Mouse (Mus musculus) T-helper 1 cell (primary cell): ENCODE data around the gene Fam76b.

Experiments used
- in situ Hi-C: fragments of 300-600 bp; cut with MboI, MseI; formaldehyde crosslinking; loops from one replicate; pipeline ENCODE4 v1.15.1; 2025; ENCODE audit warnings: high pct_unique_total_duplicates

The Fam76b gene

DNA sequence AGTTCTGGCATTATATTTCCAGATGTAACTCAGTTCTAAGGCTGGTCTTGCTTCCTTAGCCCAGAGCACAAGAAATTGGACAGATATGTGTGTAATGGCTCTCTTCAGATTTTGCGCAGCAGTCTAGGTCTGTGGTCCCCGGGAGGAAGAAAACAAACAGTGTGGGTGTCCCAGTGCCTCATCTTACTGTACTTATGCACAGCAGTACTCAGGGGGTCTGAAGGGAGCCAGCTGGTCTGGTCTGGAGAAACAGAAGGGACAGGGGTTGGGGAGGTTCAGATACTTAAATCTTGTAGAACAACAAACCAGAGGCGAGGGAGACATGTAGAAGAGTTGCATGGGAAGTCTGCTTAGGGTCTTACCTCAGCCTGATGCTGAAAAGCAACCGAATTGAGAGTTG, 29.3 kb downstream of the Fam76b start:
- in situ Hi-C loops = no loop called here

- in situ Hi-C loops = no loop called here
These were observed 40.1 kb downstream of the Fam76b start for GRCm38 (mm10) chr9:13867646-13868045.

DNA sequence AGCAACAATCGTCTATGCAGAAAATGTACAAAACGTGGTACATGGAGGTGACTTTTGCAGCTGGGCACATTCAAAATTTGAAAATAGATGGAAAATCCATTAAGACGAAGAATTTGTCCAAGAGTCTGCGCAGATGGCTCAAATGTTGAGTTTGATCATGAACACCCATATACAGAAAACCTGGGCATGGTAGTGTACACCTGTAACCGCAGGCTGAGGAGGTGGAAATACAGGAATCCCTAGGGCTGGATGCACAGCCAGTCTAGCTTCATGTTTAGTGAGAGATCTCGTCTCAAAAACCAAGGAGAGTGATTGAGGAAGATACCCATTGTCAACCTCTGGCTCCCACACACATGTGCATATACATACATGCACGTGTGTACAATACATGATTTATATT, 44.1 kb downstream of the Fam76b start:
- in situ Hi-C loops = no loop called here

DNA sequence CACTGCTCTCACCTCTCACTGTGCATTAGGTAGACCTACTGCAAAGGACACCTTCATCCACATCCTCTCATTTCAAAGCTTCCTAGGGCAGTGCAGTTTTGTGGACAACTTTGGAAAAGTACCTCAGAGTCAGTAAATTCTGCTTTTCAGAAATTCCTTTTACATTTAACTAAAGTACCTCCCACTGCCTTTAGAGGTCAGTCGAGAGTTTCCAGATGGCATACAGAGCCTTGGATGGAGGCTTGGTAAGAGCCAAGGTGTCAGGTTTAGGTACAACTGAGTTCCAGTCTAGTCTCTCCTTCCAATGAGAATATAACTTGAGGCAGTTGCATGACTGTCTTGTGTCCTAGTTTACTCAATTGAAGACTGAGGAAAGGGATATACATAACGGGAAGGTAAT, 46.8 kb downstream of the Fam76b start:
- in situ Hi-C loops = no loop called here

DNA sequence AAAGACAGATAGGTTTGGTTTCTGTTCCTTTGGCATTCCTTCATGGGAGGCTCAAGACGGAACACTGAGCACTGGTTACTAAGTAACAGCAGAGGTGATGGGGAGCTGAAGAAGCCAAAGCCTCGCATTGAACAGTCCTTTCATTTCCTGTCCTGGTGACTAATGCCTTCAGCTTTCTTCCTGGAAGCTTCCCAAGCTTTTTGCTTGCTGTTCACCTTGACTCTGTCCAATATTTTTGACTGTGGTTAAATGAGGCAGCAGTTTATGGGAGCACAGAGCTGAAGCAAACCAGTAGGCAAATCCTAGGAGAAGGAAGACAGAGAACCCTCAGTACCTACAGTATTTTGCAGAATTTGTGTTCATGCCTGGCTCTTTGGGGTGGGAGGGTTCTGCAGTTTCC, 47.8 kb downstream of the Fam76b start:
- in situ Hi-C loops = no loop called here

GRCm38 (mm10) chr9:13880761-13881160, 53.2 kb downstream of the Fam76b start:
- in situ Hi-C loops = no loop called here

GRCm38 (mm10) chr9:13882478-13882877, 55.0 kb downstream of the Fam76b start:
- in situ Hi-C loops = no loop called here

DNA sequence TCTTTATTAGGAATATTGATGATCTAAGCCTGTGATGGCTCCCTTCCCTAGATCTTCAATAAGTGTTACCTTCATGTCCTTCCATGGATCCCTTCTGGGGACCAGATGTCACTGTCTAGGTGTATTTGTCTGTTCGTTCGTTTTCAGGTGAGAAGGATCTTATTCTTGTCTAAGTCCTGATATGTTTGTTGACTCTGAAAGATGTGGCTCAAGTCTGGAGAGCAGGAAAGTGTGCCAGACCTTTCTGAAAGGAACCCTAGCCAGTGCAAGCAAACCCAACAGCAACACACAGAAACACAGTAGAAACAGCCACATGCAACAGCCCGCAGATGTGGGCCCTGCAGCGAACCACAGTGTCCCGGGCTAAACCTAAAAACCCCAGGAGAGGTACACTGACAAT, 61.5 kb downstream of the Fam76b start:
- in situ Hi-C loops = loop anchor here (5.0 kb wide), 1 partner anchor 458 kb away; no protein-coding TSS in a partner anchor

GRCm38 (mm10) chr9:13889657-13890056, 62.1 kb downstream of the Fam76b start:
- in situ Hi-C loops = loop anchor here (5.0 kb wide), 1 partner anchor 458 kb away; no protein-coding TSS in a partner anchor

DNA sequence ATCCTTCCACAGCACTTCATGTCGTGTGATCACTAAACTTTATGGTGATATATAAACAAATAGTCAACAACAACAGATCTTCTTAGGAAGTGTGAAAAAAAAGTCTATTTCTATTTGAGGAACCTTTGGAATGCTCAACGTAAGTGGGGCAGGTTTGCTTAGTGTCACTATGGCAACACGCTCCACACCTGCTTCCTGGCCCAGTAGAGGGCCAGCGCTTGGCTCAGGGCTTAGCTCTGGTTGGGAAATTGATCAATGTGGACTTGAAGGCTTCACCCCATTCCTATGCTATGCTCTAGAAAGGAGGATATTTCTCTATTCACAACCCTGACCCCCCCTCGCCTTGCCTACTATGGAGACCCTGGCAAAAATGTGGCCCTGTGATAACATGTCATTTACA, 62.7 kb downstream of the Fam76b start:
- in situ Hi-C loops = no loop called here

GRCm38 (mm10) chr9:13891888-13892287, 64.4 kb downstream of the Fam76b start:
- in situ Hi-C loops = no loop called here

GRCm38 (mm10) chr9:13893044-13893443, 65.5 kb downstream of the Fam76b start:
- in situ Hi-C loops = no loop called here

DNA sequence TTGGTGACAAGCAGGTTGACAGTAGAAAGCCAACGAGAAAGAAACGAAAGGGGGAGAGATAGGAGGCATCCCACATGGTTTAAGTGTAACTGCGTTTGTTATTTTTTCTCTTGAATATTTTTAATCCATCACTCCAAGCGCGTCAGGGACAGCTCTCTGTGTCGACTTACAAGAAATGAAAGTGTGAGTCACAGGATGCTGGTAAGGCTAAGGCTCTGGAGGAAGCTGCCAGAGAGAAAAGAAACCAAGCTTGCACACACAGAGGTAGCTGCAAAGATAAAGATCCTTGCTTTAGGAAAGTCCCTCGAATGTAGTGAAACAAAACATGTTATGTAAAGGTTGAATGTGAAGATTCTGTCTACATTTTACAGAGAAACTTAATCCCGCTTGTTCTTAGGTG, 67.0 kb downstream of the Fam76b start:
- in situ Hi-C loops = no loop called here

- in situ Hi-C loops = no loop called here
These were observed 67.4 kb downstream of the Fam76b start for GRCm38 (mm10) chr9:13894936-13895335.

- in situ Hi-C loops = no loop called here
These were observed 68.5 kb downstream of the Fam76b start for GRCm38 (mm10) chr9:13896055-13896454.

- in situ Hi-C loops = no loop called here
These were observed 71.2 kb downstream of the Fam76b start for GRCm38 (mm10) chr9:13898510-13899305.

GRCm38 (mm10) chr9:13902030-13902429, 74.5 kb downstream of the Fam76b start:
- in situ Hi-C loops = no loop called here

DNA sequence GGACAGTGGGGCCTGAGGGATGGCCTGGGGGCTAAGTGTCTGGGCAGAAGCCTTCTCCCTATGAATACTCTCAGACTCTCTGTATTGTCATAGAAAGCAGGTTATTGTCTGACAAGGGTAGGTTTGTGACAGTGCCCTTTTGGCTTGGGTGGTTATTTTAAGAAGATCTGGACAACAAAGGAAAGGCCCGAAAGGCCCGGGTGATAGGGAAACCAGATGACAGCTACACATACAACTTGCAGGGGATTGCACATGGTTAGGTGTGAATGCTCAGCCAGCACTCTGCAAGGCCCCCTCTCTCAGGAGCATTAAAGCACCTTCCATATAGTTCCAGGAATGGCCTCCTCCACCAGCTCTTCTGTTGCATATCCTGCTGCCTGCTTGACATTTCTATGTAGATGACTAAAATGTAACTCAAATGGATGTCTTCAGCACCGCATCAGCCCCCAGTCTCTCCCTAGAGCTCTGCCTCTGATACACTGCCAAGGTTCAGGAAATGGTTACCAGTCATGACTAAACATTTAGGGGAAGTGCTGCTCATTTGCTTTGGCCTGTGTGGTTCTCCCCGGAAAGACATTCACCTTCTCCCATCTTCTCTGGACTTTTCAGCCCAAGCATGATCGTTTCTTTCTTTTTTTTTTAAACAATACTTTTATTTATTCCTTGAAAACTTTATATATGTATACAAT, 76.7 kb downstream of the Fam76b start:
- in situ Hi-C loops = no loop called here
